Mouse (Mus musculus) naive thymus-derived CD4-positive, alpha-beta T cell, adult 5 months (primary cell): ENCODE results near the gene Gramd1b. TPM values are rescaled to one million over a fixed set of nuclear protein-coding genes. Genes with fewer than 3 reads are reported as not detected.

ENCODE experiments used
- polyA plus RNA-seq: library from polyadenylated mRNA; unstranded; fragments of 100-300 nt; shearing (Covaris generic); gene quantifications from one replicate; pipeline ENCODE4 v1.2.1, GENCODE M21; 2017

Gramd1b gene
- 38.3 TPM for polyA plus RNA-seq

GRCm38 (mm10) chr9:40531027-40531621 lies at the start of gene Gramd1b:
Gene Gramd1b, minus strand, starts transcription at chr9:40531383.

GRCm38 (mm10) chr9:40269103-40269861 lies 261.9 kb downstream of the Gramd1b start, which contains the start of gene Scn3b:
Gene Scn3b, plus strand, starts transcription at chr9:40269217.

Other genes with a start within 250 kb of the Gramd1b start
- not detected for gene Gm21915, start 139.2 kb upstream of the Gramd1b start, polyA plus RNA-seq
- gene Clmp, start 154.6 kb upstream of the Gramd1b start, polyA plus RNA-seq = 0.17 TPM